Mouse (Mus musculus) MEL (cell line): ENCODE measurements around the gene Slamf8.

Experiments
- CTCF ChIP-seq, 3 experiments: IDR thresholded peaks in 2 of 3; conservative IDR thresholded peaks in 1 of 3; 2 replicates each; pipeline ENCODE4 v1.5.1; 2011 to 2012; ENCODE audit warnings: low read length in 3 of 3, low read depth in 2 of 3, mild to moderate bottlenecking in 2 of 3, improper control_type of control experiment in 1 of 3, inconsistent platforms in 1 of 3, mixed read lengths in 1 of 3, moderate library complexity in 1 of 3; ENCODE audit not compliant: control insufficient read depth in 1 of 3, insufficient read depth in 1 of 3, poor library complexity in 1 of 3, severe bottlenecking in 1 of 3
- EP300 ChIP-seq, 2 experiments: IDR thresholded peaks; 2 replicates each; pipeline ENCODE4 v1.6.1; 2011; ENCODE audit warnings: improper control_type of control experiment in 2 of 2, low read length in 2 of 2, low read depth in 1 of 2, mild to moderate bottlenecking in 1 of 2
- KAT2A ChIP-seq: conservative IDR thresholded peaks from 2 replicates; pipeline ENCODE4 v1.6.1; 2012; ENCODE audit warnings: low read depth, low read length, improper control_type of control experiment, inconsistent platforms
- NRF1 ChIP-seq: IDR thresholded peaks from 2 replicates; pipeline ENCODE4 v1.6.1; 2014; ENCODE audit warnings: low read depth, mild to moderate bottlenecking, inconsistent platforms, low read length, improper control_type of control experiment, moderate library complexity; ENCODE audit not compliant: poor library complexity, insufficient read depth, severe bottlenecking
- POLR2A ChIP-seq, 2 experiments: IDR thresholded peaks; 2 replicates each; pipeline ENCODE4 v1.6.1; 2011 to 2012; ENCODE audit warnings: low read length in 2 of 2, mild to moderate bottlenecking in 2 of 2, control low read depth in 1 of 2, improper control_type of control experiment in 1 of 2, low read depth in 1 of 2, moderate library complexity in 1 of 2; ENCODE audit not compliant: control insufficient read depth in 1 of 2, insufficient read depth in 1 of 2, poor library complexity in 1 of 2
- POLR2AphosphoS2 ChIP-seq: IDR thresholded peaks from 2 replicates; pipeline ENCODE4 v1.6.1; 2011; ENCODE audit warnings: low read length, improper control_type of control experiment
- USF2 ChIP-seq, 2 experiments: IDR thresholded peaks; 2 replicates each; pipeline ENCODE4 v1.6.1; 2011 to 2012; ENCODE audit warnings: improper control_type of control experiment in 2 of 2, low read length in 2 of 2, borderline replicate concordance in 1 of 2, inconsistent platforms in 1 of 2, low read depth in 1 of 2, mild to moderate bottlenecking in 1 of 2; ENCODE audit not compliant: insufficient read depth in 1 of 2

- TF ChIP-seq NRF1, result no peak
- TF ChIP-seq POLR2A (IDR thresholded peaks at IDR 0.05; ENCODE audit: control insufficient read depth in 1 of 2, insufficient read depth in 1 of 2, low read depth in 1 of 2, low read length in 2 of 2, poor library complexity in 1 of 2), result no peak
- TF ChIP-seq CTCF (IDR thresholded peaks at IDR 0.05 in 2 of 3, conservative IDR thresholded peaks at IDR 0.05 in 1 of 3; ENCODE audit: control insufficient read depth in 1 of 3, insufficient read depth in 1 of 3, low read depth in 2 of 3, low read length in 3 of 3, poor library complexity in 1 of 3, severe bottlenecking in 1 of 3), result no peak
- no peak for TF ChIP-seq POLR2AphosphoS2
- TF ChIP-seq USF2 (IDR thresholded peaks at IDR 0.05; ENCODE audit: borderline replicate concordance in 1 of 2, insufficient read depth in 1 of 2, low read depth in 1 of 2, low read length in 2 of 2), result no peak
- no peak for TF ChIP-seq KAT2A
- TF ChIP-seq EP300 (IDR thresholded peaks at IDR 0.05; ENCODE audit: low read depth in 1 of 2, low read length in 2 of 2), result no peak
Observed at GRCm38 (mm10) chr1:172567758-172568157, 22.6 kb downstream of the Slamf8 start.
